Mouse (Mus musculus) kidney, postnatal 4 days (tissue): Measurements from ENCODE around the gene March10.

Experiments
- DNase-seq, 2 experiments: peaks; one replicate each; pipeline ENCODE4 v3.0.0; 2021; ENCODE audit warnings: mixed read lengths in 2 of 2

Gene March10

DNA sequence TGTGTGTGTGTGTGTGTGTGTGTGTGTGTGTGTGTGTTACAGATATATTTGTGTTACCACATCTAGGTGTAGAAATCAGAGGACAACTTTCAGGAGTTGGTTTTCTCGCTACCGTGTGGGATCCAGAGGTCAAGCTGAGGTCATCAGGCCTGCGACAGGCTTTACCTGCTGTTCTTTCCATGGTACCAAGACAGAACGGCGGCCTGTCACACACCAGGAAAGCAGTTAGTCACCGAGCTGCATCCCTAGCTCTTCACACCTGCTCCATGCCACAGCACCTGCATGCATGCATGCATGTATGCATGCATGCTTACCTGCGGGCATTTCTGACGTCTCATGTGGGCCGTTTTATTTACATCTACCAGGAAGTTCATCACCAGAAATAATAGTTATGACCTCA is 9.0 kb upstream of the March10 start:
- no peak for DNase-seq

DNA sequence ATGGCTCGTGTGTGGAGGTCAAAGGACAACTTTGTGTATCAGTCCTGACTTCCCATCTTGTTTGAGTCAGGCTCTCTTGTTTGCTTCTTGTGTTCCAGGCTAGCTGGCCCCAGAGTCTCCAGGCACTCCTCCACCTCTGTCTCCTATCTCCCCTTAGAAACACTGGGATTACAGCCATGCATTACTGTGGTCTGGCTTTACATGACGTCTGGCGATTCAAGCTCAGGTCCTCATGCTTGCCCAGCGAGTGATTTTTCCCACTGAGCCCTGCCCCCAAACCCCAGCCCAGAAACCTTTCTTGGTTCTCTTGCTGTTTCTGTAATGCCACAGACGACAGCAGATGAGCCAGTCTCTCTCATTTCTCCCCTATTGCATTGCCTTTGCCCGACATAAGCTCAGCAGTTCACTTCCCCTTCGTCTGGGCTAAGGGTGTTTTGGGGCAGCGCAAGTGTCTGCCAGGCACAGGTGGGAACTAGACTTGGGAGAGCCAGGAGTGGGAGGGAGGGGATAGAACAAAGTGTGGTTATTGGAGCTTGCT is 8.0 kb upstream of the March10 start:
- no peak for DNase-seq

GRCm38 (mm10) chr11:105459900-105460299 is 3.4 kb upstream of the March10 start:
- DNase-seq, result no peak

DNA sequence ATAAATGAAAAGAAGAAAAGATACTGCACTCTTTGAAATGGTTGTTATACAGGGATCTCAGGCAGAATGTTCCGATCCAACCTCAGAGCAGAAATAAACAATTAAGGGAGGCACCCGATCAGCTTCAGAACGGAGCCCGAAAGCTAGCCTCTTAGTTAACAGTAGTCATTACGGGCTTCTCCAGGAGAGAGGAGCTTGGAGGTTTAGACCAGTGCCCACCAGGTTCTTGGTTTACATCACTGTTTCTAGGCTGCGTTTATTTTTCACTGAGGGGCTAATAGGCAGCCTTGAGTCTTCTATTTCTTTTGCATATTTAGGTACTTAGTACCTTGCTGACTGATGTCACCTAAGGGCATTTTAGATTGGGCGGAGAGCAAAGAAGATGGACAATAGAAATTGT is 506 bp upstream of the March10 start:
- no peak for DNase-seq

DNA sequence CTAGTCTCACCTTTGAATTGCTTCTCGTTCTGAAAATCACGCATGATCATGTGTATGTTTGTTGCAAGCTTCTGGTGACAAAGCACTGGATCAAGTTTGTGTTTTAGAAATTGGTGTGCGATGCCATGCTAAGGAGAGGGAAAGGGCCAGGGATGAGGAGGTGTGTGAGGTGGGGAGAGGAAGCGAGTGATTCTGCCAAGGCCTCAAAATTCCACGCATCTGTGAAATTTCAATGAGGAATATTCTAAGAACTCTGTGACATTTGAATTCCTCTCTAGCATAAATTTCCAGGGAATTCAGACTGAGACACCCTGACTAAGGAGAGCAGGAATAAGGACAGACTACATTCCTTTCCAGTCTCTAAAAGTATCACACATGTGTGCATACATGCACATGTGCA is 1.4 kb downstream of the March10 start:
- DNase-seq, result no peak

DNA sequence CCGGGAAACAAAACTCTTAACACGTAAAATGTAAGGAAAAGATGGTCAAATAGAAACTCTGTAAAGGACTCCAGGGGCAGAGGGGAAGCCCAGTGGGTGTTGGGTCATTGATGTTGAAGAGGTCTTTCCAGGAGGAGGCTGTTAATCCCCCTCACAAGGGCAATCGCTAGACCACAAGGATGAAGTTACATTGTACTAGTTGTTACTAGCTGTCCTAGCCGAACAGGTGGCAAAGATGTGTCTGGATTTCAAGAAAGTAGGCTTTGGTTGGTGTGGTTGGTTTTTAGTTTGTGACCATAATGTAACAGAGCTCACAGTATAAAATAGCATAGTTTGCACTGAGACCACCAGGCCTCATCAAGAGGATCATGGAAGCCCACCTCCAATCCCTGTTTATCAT is 3.5 kb downstream of the March10 start:
- DNase-seq, result no peak

- DNase-seq, result no peak
Observed at GRCm38 (mm10) chr11:105452504-105452903, 4.0 kb downstream of the March10 start.

DNA sequence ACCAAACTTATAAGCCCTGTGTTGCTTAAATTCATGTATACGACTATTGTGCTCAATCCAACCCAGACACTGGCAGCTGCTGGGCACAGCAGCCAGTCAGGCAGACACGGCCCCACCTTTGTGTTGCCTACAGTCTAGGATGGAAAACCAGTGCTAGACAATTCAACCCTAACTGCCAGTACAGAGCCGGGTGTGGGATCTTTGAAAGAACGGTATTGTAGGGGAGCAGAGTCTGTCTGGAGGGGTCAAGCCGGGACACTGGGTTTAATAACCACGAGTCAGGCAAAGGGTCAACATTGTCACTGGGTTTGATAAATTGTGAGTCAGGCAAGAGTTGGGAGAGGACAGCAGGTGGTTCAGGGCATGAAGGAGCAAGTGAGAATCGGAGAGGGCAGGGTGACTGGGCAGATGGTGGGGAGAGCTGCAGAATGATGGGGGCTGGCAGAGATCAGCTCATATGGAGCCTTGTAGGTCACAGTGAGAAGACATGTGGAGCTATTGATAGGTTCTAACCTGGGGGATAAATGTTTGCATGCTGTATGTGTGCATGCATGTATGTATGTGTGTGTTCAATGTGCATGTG is 4.9 kb downstream of the March10 start:
- no peak for DNase-seq

GRCm38 (mm10) chr11:105449581-105450315 is 6.8 kb downstream of the March10 start:
- DNase-seq, result no peak

DNA sequence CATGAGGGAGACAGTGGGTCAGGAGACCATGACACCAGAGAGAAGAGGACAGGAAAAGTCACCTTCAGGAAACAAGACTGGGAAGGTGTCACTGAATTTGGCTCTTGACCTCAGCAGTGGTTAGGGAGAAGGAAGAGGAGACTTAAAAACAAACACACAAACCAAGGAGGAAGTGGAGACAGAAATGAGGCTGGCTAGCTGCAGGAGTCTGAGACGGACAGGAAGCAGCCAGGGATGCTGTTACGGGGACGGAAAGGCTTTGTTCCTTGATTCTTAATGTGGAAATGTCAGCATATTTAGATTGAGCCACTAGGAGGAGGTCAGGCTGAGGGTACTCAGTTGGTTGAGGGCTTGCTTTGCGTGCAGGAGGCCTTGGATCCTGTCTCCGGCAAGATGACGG is 8.9 kb downstream of the March10 start:
- DNase-seq, result no peak

- DNase-seq, result no peak
Observed at GRCm38 (mm10) chr11:105446221-105446620, 10.3 kb downstream of the March10 start.

GRCm38 (mm10) chr11:105445741-105446140 is 10.8 kb downstream of the March10 start:
- peak in 1 of 2 experiments; percentile 27 for DNase-seq

- DNase-seq, result no peak
Observed at GRCm38 (mm10) chr11:105444929-105445328, 11.6 kb downstream of the March10 start.

DNA sequence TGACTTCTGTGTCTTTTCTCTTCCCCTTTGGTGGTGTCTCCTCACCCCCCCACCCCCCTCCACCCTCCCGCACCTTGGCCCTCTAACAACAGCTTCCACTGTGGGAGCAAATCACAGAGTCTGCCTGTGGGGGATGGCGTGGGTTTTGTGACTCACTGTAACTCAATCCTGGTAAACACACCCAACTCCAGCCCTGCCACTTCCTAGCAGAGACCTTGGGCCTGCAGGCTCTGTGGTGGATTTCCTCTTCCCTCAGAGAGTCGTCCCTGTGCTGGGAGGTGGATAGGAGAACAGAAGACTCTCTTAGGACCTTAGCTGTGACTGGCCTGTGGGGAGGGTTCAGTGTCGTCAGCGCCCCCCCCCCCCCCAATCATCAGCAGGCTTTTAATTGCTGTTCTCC is 13.0 kb downstream of the March10 start:
- DNase-seq, result no peak

GRCm38 (mm10) chr11:105439796-105440195 is 16.7 kb downstream of the March10 start:
- no peak for DNase-seq

GRCm38 (mm10) chr11:105438907-105439306 is 17.6 kb downstream of the March10 start:
- no peak for DNase-seq

DNA sequence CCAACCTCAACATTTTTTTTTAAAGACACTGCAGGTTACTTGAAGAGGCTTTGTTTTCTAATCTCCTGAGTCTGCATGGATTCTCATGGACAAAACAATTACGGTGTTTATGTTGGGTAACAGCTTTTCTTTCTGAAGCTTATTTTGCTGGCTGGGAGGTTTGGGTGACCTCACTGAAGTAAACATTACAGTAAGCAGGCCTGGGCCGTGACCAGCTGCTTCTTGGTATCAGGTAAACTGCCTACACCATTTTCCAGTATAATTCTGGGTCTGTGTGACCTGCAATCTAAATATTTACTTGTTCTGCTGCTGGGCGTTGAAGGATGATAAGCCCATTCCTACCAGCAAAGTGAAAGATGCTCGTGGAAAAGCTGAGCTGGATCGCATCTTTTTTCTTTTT is 30.1 kb downstream of the March10 start:
- DNase-seq, result no peak

DNA sequence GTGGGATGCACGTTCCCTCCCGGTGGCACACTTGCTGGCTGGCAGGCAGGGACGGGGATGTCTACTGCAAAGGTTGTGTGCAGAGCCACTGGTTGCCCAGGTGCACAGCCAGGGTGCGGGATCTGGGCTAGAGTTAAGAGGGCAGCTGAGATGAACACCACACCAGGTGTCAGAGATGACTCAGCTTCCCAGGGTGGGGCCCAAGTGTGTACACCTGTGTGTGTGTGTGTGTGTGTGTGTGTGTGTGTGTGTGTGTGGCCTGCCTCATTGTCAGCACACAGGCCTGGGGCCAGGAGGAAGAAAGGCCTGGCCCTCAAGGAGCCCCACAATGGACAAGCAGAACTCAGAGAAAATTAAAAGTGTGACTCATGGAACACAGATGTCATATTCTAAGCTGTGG is 31.9 kb downstream of the March10 start:
- DNase-seq, result no peak

GRCm38 (mm10) chr11:105420671-105421450 is 35.7 kb downstream of the March10 start:
- peak; percentile 34 to 43 for DNase-seq

DNA sequence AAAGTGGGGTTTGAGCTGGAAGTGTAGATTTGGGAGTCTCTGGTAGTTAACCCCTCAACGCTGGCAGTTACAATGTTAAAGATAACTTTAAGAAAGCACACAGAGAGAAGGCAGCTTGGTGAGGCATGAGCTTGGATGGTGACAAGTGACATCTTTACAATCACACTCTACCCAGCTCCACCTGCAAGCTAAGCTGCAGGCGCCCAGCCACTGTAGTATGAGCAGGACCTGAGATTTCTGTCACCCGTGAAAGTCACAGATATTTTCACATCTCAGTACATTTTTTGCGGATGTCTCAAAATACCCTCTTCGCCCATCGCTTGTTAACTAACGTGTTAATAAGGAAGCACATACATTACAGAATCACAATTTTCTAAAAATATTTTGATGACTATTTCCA is 36.6 kb downstream of the March10 start:
- DNase-seq, result no peak

DNA sequence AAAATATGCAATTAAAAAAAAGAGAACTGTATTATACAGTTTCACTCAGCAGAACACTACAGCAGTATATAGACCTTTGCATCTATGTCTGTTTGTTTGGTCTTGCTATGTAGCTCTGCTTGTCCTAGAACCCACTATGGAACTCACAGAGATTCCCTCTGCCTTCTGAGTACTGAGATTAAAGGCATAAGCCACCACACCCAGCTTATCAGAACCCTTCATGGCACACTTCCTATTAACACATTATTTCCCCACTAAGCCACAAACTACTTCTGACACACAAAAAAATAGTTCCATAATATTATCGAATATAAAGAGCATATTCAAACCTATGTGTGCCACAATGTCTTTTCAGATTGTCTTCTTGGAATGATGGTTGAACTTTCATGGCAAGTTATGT is 42.5 kb downstream of the March10 start:
- DNase-seq, result no peak

GRCm38 (mm10) chr11:105409408-105409807 is 47.1 kb downstream of the March10 start:
- no peak for DNase-seq

- no peak for DNase-seq
Observed at GRCm38 (mm10) chr11:105407846-105408441, 48.6 kb downstream of the March10 start.
